Mouse (Mus musculus): ENCODE measurements around the gene Tigd3. TPM values are rescaled to one million over a fixed set of nuclear protein-coding genes. Genes with fewer than 3 reads are reported as not detected.
A peak's percentile ranks its signal among the peaks of the same experiment; 100 is the strongest.

The Tigd3 gene
- 6.8 and 7.4 TPM in 2 replicates for polyA plus RNA-seq (2016; fragmentation: Nextera tagmentation; extraction: Ambion mirVana)

DNA sequence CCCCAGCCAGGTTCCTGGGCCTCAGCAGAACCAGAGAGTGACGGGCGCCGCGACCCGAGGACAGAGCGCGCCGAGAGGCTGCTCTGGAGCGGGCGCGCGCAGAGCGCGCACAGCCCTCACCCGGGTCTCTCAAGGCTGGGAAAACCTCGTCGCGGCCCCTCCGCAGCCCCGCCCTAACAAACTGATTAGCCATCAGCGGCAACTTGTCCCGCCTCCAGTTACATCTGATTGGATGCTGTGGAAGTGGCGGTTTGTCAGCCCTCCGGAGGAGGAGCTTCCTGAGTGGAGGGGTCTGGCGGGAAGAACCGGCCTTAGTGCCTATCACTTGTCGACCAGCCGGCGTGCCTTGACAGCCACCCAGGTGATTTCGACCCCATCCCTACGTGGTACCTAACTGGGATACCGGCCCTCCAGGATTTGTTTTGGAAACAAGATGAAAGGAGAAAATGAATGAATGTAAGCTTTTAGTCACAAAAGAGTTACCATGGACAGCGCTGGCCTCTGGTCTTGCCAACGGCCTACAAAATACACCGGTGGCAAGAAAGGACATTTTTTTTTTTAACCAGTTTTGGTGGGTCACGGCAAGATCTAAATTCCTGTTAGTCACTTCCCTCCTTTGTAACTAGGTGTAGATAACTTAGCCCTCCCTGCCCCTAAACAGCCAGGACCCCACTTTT lies at the start of gene Tigd3:
Tigd3 (minus strand) TSS at position 148 of the 677 bp plus-strand sequence.
- Histone ChIP-seq H3K9me3 (no peaks in the 10 kb centered on the region), H3K4me1 (peaks cover 32% of the 10 kb centered on the region), H3K4me3 (peak within 1 kb of the TSS; percentile 77), H3K36me3 (replicated peaks) (peaks cover 63% of the 10 kb centered on the region), H3K27ac (replicated peaks) (peak within 1 kb of the TSS; percentile 92), H3K27me3 (replicated peaks; ENCODE audit: low read depth, poor library complexity, severe bottlenecking) (0 out of 2 replicates have a peak, but pooled peaks cover 5% of the 10 kb centered on the region)
- peak; percentile 96 for DNase-seq (ENCODE audit: low spot score)
- 4% methylated on average over 36 of the region's 36 CpGs for whole genome bisulfite sequencing

DNA sequence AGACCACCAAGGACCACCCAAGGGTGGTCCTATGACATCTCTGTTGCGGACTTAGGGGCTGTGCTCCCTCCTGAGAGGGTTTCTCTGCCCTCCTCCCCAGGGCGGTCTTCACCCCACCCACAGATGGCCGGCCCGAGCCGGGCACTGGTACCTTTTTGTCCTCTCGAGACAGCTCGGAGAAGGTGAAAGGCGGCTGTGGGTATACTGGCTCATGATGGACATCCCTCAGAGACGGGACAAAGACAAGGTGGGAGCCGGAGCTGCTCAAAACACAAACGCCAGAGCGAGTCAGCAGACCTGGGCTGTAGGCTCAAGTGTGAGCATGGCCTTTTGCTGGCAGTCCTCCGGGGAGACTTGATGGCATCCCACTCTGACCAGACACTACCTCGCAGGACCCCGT lies 49.5 kb upstream of the Tigd3 start:
- H3K4me1 ChIP-seq: peaks cover 1% of the 10 kb centered on the region
- H3K27me3 ChIP-seq (replicated peaks; ENCODE audit: low read depth, poor library complexity, severe bottlenecking): no peaks in the 10 kb centered on the region
- H3K9me3 ChIP-seq: no peaks in the 10 kb centered on the region
- WGBS: 94% methylated on average over 15 of the region's 15 CpGs
- H3K27ac ChIP-seq (replicated peaks): no peak overlapping the region
- H3K4me3 ChIP-seq: no peak overlapping the region
- DNase-seq (ENCODE audit: low spot score): no peak
- H3K36me3 ChIP-seq (replicated peaks): peaks cover 99% of the 10 kb centered on the region

DNA sequence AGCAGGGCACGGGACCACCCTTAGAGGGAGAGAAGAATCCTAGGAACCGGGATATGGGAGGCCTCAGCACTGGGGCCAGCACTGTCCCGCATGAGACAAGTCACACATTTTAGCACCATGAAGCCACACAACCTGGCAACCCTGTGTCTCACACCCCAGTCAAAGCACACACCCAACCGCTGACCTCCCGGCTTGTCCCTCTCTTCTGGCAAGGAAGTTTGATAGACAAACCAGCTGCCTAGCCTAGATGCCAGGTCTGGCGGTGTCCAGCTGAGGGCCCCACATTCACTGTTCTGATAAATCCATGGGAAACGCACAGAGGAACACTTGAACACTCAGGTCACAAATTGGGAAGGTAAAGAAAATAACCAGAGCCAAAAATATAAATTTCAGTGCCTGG lies 48.6 kb upstream of the Tigd3 start:
- WGBS: 92% methylated on average over 7 of the region's 7 CpGs
- H3K36me3 ChIP-seq (replicated peaks): peaks cover 91% of the 10 kb centered on the region
- DNase-seq (ENCODE audit: low spot score): no peak
- H3K9me3 ChIP-seq: no peaks in the 10 kb centered on the region
- no peak overlapping the region for H3K27ac ChIP-seq (replicated peaks)
- no peak overlapping the region for H3K4me3 ChIP-seq
- H3K27me3 ChIP-seq (replicated peaks; ENCODE audit: low read depth, poor library complexity, severe bottlenecking): no peaks in the 10 kb centered on the region
- H3K4me1 ChIP-seq: peaks cover 9% of the 10 kb centered on the region

DNA sequence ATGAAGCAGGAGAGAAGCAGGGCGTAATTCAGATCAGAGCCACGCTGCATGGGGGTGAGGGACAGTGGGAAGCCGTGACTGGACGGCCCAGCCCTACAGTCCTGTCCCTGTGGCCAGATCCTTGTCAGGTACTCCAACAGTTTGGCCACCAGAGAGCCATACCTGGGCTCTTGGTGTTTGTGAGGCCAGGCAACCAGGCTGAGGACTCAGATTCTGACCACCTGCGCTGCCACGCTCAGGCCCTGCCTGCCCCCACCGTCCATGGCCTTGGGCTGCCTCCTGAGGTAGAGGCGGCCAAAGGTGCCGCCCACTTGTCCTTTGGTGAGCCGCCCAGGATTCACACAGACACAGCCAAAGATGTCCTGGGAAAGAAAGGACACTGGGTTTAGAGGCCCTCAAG lies 46.7 kb upstream of the Tigd3 start:
- Histone ChIP-seq H3K4me3 (no peak overlapping the region), H3K27me3 (replicated peaks; ENCODE audit: low read depth, poor library complexity, severe bottlenecking) (no peaks in the 10 kb centered on the region), H3K27ac (replicated peaks) (no peak overlapping the region), H3K36me3 (replicated peaks) (peaks cover 76% of the 10 kb centered on the region), H3K9me3 (no peaks in the 10 kb centered on the region), H3K4me1 (peaks cover 19% of the 10 kb centered on the region)
- 92% methylated on average over 10 of the region's 10 CpGs for WGBS
- DNase-seq (ENCODE audit: low spot score): no peak

DNA sequence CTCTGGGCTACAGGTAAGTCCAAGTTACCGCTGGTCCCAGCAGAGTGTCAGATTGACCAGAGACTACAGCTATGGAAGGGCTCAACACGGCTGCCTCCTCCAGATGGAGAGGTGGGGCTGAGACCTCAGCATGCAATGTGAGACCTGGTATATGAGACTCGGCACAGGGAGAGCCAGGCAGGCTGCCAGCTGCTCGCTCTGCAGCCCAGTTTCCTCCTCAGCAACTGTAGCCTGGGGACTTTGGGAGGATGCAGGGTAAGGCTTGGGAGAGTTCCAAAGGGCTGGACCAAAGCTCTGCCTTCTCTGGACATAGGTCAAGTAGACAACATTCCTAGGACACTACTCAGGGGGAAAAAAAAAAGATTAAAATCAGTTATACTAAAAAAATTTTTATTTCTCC lies 46.2 kb upstream of the Tigd3 start:
- H3K9me3 ChIP-seq: no peaks in the 10 kb centered on the region
- peaks cover 71% of the 10 kb centered on the region for H3K36me3 ChIP-seq (replicated peaks)
- 76% methylated on average over 4 of the region's 4 CpGs for WGBS
- no peaks in the 10 kb centered on the region for H3K27me3 ChIP-seq (replicated peaks; ENCODE audit: low read depth, poor library complexity, severe bottlenecking)
- peaks cover 24% of the 10 kb centered on the region for H3K4me1 ChIP-seq
- H3K4me3 ChIP-seq: no peak overlapping the region
- DNase-seq (ENCODE audit: low spot score): no peak
- H3K27ac ChIP-seq (replicated peaks): no peak overlapping the region

DNA sequence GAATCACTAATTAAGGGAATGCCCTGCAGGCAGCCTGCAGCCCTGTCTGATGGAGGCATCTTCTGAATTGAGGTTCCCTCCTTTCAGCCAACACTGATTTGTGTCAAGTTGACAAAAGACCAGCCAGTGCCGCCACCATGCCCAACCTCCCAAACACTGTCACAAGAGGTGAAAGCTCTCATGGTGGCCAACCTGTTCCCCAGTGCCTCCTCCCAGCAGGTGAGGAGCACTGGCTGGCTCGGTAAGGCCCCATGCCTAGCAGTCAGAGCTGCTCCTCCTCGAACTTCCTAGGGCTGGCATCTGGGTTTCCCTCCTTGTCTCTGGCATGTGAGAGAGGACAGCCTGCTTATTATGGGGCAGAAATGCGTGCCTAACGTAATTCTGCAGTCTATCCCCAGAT lies 45.8 kb upstream of the Tigd3 start:
- no peaks in the 10 kb centered on the region for H3K27me3 ChIP-seq (replicated peaks; ENCODE audit: low read depth, poor library complexity, severe bottlenecking)
- peaks cover 29% of the 10 kb centered on the region for H3K4me1 ChIP-seq
- peaks cover 67% of the 10 kb centered on the region for H3K36me3 ChIP-seq (replicated peaks)
- DNase-seq (ENCODE audit: low spot score): no peak
- H3K9me3 ChIP-seq: no peaks in the 10 kb centered on the region
- H3K27ac ChIP-seq (replicated peaks): no peak overlapping the region
- 90% methylated on average over 5 of the region's 5 CpGs for WGBS
- H3K4me3 ChIP-seq: no peak overlapping the region

DNA sequence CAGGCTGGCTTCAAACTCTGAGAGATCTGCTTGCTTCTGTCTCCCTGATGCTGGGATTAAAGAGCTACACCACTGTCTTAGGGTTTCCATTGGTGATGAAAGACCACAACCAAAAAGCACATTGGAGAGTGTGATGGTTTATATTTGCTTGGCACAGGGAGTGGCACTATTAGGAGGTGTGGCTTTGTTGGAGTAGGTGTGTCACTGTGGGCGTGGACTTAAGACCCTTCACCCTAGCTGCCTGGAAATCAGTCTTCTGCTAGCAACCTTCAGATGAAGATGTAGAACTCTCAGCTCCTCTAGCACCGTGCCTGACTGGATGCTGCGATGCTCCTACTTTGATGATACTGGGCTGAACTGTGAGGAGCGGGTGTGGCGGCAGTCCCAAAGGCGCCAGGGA lies 44.6 kb upstream of the Tigd3 start:
- DNase-seq (ENCODE audit: low spot score): no peak
- no peaks in the 10 kb centered on the region for H3K27me3 ChIP-seq (replicated peaks; ENCODE audit: low read depth, poor library complexity, severe bottlenecking)
- no peak overlapping the region for H3K27ac ChIP-seq (replicated peaks)
- H3K4me3 ChIP-seq: no peak overlapping the region
- H3K9me3 ChIP-seq: no peaks in the 10 kb centered on the region
- H3K36me3 ChIP-seq (replicated peaks): peaks cover 55% of the 10 kb centered on the region
- H3K4me1 ChIP-seq: peaks cover 29% of the 10 kb centered on the region
- 91% methylated on average over 6 of the region's 6 CpGs for WGBS

DNA sequence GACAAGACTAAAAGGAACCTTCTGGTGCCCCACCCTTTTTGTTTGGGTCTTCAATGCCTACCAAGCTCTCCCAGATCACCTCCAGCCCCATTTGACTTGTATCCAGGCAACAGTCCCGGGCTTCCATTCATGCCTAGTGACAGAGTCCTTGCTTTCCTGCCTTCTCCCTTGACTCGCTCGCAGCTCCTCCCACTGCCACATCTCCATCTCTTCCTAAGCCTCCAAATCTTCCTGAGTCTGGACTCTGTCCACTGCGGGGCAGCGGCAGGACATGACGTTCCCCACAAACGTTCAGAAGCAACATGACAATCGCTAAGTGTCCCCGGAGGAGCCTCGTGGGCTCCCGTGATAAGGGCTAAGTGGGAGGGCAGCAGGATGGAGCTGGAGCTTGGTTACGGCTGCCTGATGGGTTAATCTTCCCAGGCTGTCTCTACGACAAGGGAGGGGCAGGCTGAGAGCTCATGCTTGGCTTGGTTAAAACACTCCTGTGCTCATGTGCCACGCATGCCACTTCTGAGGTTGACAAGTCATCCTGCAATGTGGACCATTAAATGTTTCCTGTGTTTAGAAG lies 44.0 kb upstream of the Tigd3 start:
- H3K27ac ChIP-seq (replicated peaks): no peak overlapping the region

DNA sequence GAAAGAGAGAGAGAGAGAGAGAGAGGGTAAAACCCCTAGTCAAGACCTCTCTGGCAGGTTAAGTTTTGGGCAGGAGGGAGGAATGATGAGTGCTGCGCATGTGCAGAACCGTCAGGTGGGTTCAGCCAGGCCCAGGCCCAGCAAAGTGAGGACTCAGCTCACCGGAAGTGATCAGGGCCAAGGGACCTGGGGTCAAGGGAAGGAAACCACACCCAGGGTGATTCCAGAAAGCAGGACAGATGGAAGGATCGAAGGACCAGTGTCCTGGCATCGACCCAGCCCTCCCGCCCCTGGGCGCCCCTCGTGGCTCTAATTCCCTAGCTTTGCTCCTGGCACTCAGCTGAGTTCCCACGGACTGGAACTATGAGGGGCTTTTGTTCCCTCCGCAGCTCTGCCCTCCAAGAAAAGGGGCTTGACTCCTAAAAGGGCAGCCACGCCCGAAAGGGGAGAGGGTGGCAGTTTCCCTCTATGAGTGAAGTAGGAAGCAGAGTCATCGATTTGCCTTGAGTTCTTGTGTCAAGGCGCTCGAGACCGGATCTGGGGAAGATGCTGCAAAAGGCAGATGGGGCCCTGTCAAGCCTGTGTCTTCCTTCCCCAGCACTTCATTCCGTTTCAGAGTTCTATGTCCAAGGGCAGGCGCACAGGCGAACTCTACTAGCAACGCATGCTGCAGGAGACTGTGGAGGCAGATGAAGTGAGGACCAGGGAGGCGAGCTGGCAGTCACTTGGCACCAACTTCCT lies 43.3 kb upstream of the Tigd3 start:
- Histone ChIP-seq H3K4me1 (peaks cover 29% of the 10 kb centered on the region), H3K27ac (replicated peaks) (no peak overlapping the region; the same call in 1 of the 2 replicates), H3K4me3 (no peak overlapping the region), H3K36me3 (replicated peaks) (peaks cover 42% of the 10 kb centered on the region), H3K27me3 (replicated peaks; ENCODE audit: low read depth, poor library complexity, severe bottlenecking) (no peaks in the 10 kb centered on the region), H3K9me3 (no peaks in the 10 kb centered on the region)
- no peak for DNase-seq (ENCODE audit: low spot score)
- 76% methylated on average over 21 of the region's 21 CpGs for WGBS

More for the DNA sequence above, 44.0 kb upstream of the Tigd3 start:
- WGBS: 47% methylated on average over 14 of the region's 14 CpGs
- H3K36me3 ChIP-seq (replicated peaks): peaks cover 49% of the 10 kb centered on the region
- H3K4me1 ChIP-seq: peaks cover 29% of the 10 kb centered on the region
- 0 out of 2 replicates have a peak overlapping the region, but pooled peaks have one; percentile 5 for H3K4me3 ChIP-seq
- H3K9me3 ChIP-seq: no peaks in the 10 kb centered on the region
- H3K27me3 ChIP-seq (replicated peaks; ENCODE audit: low read depth, poor library complexity, severe bottlenecking): no peaks in the 10 kb centered on the region
- no peak for DNase-seq (ENCODE audit: low spot score)

DNA sequence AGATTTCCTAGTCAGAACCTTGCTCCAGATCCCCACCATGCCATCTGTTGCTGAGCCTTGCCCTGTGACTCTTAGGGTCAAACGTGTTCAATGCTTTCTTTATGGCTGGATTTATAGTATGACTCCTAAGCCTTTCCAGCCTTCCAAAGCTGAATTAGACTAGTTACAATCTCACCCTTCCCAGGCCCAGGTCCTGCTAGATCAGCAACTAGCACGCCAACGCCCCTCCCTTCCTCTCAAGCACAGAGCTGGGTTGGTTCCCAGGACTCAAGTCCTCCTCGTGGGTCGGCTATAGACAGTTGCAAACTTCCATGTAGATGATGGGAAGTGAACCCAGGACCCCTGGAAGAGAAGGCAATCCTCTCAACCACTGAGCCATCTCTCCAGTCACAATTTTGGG lies 41.7 kb upstream of the Tigd3 start:
- Histone ChIP-seq H3K4me3 (no peak overlapping the region), H3K36me3 (replicated peaks) (peaks cover 26% of the 10 kb centered on the region), H3K9me3 (no peaks in the 10 kb centered on the region), H3K27me3 (replicated peaks; ENCODE audit: low read depth, poor library complexity, severe bottlenecking) (no peaks in the 10 kb centered on the region), H3K27ac (replicated peaks) (no peak overlapping the region), H3K4me1 (peaks cover 29% of the 10 kb centered on the region)
- 83% methylated on average over 5 of the region's 5 CpGs for WGBS
- DNase-seq (ENCODE audit: low spot score): no peak

DNA sequence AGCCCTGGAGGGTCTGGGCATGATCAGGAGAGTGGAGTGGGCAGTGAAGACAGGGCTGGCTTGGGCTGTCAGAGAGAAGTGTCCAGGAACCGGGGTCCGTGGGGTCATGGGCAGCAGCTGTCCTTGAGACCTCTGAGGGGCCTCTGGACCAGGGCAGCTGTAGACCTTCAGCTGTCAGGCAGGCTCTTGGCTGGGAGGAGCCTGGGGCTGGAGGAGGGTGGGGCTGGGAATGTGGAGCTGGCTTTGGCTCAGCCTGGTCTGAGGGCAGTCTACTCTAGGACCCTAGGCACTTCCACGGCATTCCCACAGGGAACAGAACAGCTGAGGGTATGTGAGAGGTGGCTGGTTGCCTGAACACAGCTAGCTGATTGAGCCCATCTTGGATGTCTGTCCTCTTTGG lies 41.3 kb upstream of the Tigd3 start:
- peaks cover 22% of the 10 kb centered on the region for H3K36me3 ChIP-seq (replicated peaks)
- no peaks in the 10 kb centered on the region for H3K27me3 ChIP-seq (replicated peaks; ENCODE audit: low read depth, poor library complexity, severe bottlenecking)
- DNase-seq (ENCODE audit: low spot score): no peak
- H3K27ac ChIP-seq (replicated peaks): peak overlapping the region; percentile 24; the same call in 1 of the 2 replicates
- WGBS: 54% methylated on average over 3 of the region's 3 CpGs
- H3K9me3 ChIP-seq: no peaks in the 10 kb centered on the region
- H3K4me3 ChIP-seq: no peak overlapping the region
- H3K4me1 ChIP-seq: peaks cover 29% of the 10 kb centered on the region

DNA sequence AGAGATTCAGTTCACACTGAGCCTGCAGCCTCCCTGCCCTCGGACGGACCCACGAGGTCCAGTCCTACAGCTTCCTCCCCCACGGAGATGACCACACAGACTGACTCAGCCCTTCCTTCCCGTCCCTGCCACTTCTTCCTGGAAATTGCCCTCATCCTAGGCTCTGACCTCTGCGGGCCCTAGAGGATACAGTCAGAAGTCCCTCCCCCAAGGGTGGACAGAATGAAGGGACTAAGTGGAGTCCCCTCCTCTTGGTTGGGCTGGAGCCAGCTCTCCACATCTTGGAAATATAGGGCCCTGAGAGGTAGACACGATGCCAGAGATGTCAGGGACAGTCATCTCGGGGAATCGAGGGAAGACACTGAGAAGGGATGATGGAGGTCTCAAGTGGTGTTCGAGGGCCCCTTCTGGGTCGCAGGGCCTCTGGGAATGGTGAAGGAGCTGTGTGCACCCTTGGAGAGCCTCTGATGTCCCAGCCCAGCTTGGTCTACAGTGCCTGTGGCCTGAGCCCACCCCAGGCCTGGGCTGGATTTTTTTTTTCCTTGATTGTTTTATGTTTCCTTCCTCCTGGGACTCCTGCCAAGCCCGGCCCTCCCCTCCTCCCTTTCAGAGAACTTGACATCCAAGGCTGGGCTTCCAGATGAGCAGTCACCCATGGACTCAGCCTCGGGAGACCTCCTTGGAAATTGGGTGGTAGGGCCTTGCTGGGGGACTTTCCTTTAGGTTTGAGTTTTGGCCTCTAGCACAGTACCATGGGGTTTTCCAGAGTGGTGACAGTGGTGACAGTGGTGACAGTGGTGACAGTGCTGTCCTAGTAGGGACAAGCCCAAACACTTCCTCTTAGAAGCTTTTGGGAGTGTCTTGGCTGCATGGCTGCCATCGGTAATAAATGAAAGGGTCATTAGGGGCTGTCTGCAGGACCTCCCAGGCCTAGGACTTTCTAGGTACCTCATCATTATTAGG lies 36.0 kb upstream of the Tigd3 start:
- H3K4me3 ChIP-seq: no peak overlapping the region
- H3K4me1 ChIP-seq: peaks cover 33% of the 10 kb centered on the region
- H3K27me3 ChIP-seq (replicated peaks; ENCODE audit: low read depth, poor library complexity, severe bottlenecking): peaks cover 16% of the 10 kb centered on the region
- no peak for DNase-seq (ENCODE audit: low spot score)
- H3K36me3 ChIP-seq (replicated peaks): no peaks in the 10 kb centered on the region
- no peak overlapping the region for H3K27ac ChIP-seq (replicated peaks)
- 76% methylated on average over 14 of the region's 14 CpGs for WGBS
- H3K9me3 ChIP-seq: no peaks in the 10 kb centered on the region
